Mouse (Mus musculus) lung, postnatal 36 days (tissue): Measurements from ENCODE around the gene Fcer1g.

ENCODE experiments used
- DNase-seq: peaks from one replicate; pipeline ENCODE4 v3.0.0; 2022; ENCODE audit warnings: mixed read lengths

Fcer1g gene

DNA sequence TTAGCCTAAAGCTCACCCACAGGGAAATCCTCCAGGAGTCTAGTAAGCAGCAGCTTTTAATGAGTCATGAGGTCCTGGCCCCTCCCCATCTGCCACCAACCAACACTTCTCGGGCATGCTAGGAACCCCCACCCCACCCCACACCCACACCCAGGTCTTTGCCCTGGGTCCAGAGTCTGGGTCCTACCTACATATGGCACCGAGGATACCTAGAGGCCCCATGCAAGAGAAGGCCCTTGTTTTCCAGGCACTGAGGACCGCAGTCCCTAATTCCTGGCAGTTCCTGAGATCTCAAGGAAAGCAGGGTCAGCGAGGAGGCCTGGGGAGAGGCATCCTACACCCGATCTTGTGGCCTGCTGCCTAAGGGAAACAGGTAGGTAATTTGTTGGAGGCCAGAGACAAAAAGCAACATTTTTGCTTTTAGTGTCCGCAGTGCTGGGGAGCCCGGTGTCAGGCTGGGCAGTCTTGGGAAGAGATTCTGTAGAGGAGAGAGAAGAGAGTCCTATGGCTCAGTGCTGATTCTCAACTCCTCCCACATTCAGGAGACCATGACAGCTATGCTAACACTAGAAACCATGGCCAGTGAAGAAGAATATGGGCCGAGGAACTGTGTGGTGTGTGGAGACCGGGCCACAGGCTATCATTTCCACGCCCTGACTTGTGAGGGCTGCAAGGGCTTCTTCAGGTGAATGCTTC lies 20.2 kb downstream of the Fcer1g start, which contains the start of gene Nr1i3:
Gene Nr1i3 (plus strand): TSS at position 170 of the 696 bp plus-strand sequence.
- DNase-seq, result no peak

DNA sequence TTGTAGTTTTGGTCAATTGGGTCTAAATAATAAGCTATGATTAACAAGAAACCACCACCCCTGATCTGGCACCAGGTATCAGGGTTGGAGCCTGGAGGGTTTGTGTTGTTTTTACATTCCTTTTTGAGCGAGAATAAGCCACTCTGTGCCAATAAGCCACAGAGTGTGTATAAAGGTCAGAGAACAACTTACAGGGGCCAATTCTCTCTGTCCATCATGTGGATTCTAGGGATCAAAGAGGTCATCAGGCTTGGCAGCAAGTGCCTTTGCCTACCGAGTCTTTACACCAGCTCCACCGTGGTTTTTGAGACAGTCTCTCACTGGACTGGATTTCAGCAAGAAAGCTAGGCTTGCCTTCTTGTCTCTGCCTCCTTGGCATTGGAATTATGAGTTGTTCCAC lies 21.3 kb downstream of the Fcer1g start:
- DNase-seq, result no peak

DNA sequence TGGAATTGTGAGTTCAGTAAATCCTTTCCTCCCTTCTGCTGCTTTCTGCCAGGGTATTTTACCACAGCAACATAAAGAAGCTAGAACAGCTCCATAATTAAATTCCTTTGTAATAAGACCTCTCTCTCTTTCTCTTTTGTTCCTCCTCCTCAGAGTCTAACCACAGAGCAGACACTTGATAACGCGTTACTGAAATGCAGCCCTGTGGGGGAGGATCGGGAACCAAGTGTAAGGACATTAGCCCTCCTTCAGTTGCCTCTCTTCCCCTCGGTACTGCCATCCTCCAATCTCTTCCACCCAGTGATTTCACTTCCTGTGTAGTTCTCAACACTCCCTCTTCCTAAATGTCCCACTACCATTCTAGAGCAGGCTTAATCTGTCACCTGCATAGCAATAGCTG lies 24.8 kb downstream of the Fcer1g start:
- DNase-seq, result no peak

DNA sequence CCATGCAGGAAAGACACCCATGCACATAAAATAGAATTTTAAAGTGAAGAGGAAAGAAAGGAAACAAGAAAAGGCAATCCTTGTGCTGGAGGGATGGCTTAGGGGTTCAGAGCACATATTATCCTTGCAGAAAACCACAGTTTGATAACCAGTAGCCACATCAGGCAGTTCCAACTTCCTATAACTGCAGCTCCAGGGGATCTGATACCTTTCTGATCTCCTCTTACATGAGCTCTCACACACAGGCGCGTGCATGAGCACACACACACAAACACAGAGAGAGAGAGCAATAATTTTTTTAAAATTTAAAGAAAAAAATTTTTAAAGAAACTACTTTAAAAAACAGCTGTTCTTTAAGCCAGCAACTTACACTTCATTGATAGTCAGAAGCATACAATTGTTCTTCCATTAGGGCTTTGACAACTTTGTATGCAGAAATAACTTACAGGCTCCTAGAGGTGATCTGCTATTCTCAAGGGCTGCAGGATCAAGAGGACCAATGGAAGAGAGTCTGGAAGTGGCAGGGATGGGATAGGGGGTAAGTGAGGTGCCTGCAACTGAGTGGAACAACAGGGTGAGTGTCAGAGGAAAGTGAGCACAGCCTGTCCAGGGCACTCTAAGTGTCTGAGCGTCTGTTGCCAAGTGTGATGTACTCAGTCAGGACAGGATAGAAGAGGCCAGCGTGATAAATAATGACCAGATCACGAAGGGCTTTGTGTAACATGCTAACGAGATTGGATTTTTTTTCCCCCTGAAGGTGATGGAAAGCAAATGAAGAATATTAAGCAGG lies 28.3 kb downstream of the Fcer1g start:
- DNase-seq, result no peak

GRCm38 (mm10) chr1:171204249-171204644 lies 29.9 kb downstream of the Fcer1g start:
- no peak for DNase-seq

DNA sequence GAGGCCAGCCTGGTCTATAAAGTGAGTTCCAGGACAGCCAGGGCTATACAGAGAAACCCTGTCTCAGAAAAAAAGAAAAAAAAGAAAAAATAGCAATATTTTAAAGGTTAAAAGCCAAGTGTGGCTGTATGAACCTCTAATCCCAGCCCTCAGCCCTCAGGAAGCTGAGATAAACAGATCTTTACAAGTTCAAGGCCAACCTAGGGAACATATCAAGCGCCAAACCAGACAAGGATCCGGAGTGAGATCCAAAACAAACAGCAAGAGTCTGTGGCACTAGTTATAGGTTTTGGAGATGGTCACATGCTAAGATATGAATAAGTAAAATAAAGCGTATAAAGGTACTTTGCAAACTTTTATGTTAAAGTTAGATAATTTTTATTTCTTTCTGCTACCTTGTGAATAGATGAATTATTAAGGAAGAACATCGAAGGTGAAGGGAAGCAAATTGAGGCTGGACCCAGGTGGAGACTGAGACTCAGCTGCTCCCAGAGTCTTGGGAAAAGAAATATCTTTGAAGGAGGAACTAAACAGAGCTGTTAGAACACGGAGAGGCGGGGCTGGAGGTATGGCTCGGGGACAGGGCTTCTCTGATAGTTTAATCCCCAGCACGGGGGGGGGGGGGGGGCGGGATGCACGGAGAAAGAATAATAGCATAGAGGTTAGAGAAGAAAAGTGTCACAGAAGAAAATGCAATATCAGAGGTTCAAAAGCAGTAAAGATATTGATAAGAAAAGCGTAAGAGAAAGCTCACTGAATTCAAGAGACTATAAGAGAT lies 30.5 kb downstream of the Fcer1g start:
- no peak for DNase-seq

DNA sequence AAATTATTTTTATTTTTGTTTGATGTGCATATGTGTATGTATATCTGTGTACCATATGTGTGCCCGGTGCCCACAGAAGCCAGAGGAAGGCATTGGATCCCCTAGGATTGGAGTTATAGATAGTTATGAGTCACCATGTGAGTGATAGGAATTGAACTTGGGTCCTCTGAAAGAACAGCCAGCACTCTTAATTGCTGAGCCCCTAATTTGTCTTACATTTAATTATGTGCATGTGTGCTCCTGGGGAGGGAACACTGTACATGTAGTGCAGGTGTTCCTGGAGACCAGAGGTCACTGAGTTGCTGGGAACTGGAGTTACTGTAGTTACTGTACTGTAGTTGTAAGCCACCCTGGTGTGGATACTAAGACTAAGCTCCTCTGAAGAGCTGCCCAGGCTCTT lies 33.4 kb downstream of the Fcer1g start:
- no peak for DNase-seq

DNA sequence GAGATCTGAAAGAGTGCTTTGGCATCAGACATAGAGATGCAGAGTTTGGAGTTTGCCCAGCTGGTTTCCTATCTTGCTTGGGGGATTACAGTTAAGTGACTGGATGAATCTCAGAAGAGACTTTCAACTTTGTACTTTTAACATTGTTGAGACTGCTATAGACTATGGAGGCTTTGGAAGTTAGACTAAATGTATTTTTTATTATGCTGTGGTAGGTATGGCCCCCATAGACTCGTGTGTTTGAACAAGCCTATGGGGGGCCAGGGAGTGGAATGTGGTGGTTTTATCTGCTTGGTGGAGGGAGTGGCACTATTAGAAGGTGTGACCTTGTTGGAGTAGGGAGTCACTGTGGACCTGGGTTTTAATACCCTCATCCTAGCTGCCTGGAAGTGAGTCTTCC lies 34.6 kb downstream of the Fcer1g start:
- no peak for DNase-seq

- peak; percentile 76 for DNase-seq
Measured at GRCm38 (mm10) chr1:171195887-171196397, 38.2 kb downstream of the Fcer1g start, which contains the start of gene Pcp4l1. Pcp4l1 (minus strand) TSS chr1:171196268.

- DNase-seq, result no peak
Measured at GRCm38 (mm10) chr1:171195046-171195822, 38.9 kb downstream of the Fcer1g start.

GRCm38 (mm10) chr1:171193911-171194830 lies 40.0 kb downstream of the Fcer1g start:
- no peak for DNase-seq

GRCm38 (mm10) chr1:171193093-171193840 lies 40.9 kb downstream of the Fcer1g start:
- DNase-seq, result no peak

DNA sequence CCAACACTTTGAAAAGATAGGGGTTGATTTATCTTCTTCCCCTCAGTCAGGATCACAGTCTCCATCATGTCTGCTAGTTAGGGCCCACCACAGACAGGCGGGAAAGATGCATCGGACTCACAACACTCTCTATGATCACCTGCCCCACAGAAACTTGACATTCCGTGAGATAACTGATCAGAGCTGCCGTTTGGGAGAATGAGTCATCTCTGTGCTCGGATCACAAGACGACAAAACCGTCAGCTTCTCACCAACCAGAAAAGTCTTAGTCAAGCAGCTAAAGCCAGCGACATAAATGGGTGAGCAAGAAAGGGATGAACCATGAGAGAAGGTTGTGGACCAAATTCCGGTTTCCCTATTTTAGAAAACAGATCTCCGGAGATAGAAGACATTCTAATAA lies 41.9 kb downstream of the Fcer1g start:
- DNase-seq, result no peak

DNA sequence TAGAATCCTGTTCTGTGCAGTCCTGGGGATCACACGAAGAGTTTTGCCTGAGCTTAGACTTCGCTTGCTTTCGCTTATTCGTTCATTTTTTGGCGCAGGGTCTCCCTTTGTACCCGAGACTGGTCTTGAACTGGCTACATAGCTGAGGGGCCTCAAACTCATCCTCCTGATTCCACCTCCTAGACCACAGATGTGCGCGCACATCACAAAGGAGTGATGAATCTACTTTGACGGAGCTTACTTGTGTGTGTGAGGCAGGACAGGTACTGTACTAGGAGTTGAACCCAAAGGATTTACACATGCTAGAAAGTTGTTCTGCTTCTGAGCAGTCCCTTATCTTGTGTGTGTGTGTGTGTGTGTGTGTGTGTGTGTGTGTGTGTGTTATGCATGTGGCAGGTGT lies 43.3 kb downstream of the Fcer1g start:
- DNase-seq, result no peak

- no peak for DNase-seq
Measured at GRCm38 (mm10) chr1:171189476-171190114, 44.6 kb downstream of the Fcer1g start.

DNA sequence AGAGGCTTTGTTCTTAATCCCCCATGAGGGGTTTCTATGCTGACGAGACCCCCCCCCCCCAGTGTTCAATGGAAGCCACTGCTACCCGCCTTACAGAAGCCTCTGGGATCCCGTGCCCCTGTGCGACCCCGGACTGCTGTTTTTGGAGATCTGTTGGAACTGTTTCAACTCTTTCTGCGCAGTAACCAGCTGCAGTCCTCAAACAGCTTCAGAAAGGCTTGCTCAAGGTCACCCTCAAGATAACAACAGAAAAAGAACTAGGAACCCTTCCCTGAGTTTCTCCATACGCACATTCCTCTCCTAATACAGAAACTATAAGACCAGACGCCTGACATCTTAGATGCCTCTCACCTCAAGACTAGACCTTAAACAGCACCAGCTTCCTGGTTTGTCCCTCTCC lies 45.1 kb downstream of the Fcer1g start:
- DNase-seq, result no peak

DNA sequence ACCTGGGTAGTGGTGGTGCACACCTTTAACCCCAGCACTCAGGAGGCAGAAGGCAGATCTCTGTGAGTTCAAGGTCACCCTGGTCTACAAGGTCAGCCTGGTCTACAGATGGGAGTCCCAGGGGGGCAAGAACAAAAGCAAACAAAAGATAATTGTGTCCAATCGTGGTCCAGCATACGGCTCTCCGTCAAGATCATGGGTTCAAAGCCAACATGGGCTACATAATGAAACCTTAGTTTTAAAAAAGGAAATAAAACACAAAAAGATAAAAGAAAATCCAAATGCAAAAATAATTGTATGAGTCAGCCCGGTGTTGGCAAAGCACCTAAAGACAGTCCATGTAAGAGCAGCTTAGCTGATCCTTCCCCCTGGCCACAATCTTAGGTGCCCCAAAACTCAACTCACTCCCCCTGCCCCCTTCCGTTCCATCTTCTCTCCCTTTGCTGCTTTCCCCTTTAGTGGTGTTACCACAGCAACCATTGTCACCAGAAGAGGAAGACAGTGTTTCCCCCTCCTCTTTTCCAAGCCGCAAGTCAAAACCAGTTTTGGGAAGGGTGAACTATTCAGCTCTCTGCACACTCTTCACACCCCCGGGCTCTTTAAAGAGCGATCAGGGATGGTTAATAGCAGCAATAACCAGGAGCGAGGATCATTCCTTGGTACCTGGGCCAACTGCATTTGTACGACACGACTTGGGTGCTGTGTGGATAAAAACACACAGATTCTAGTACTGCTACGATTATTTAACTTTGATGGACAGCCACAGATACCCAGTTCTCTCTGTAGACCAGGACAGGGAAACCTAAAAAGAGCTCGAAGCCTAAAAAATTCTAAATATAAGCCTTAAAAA lies 46.1 kb downstream of the Fcer1g start:
- no peak for DNase-seq

- DNase-seq, result no peak
Measured at GRCm38 (mm10) chr1:171185655-171186054, 48.5 kb downstream of the Fcer1g start.

- DNase-seq, result peak; percentile 91
Measured at GRCm38 (mm10) chr1:171184314-171184713, 49.9 kb downstream of the Fcer1g start.
